Mouse (Mus musculus) retina, embryonic 14.5 days (tissue): ENCODE measurements at regions not wholly inside any gene's neighbourhood (a gene's known extent, or its start where the extent isn't known, plus 50 kb on each side); places are given as distances from the start of the nearest gene placed in this dataset.

Experiments
- DNase-seq: peaks from one replicate; pipeline ENCODE4 v3.0.0-alpha.2; 2015; ENCODE audit warnings: low spot score

GRCm38 (mm10) chr5:29142957-29143356, 52.8 kb upstream of the Rnf32 start:
- no peak for DNase-seq

- DNase-seq, result no peak
Measured at GRCm38 (mm10) chr5:29142502-29142901, 53.3 kb upstream of the Rnf32 start.

GRCm38 (mm10) chr5:29137481-29137880, 58.3 kb upstream of the Rnf32 start:
- no peak for DNase-seq

GRCm38 (mm10) chr5:29132261-29132660, 63.5 kb upstream of the Rnf32 start:
- DNase-seq, result no peak

GRCm38 (mm10) chr5:29131762-29132161, 64.0 kb upstream of the Rnf32 start:
- no peak for DNase-seq

GRCm38 (mm10) chr5:29129724-29130123, 66.1 kb upstream of the Rnf32 start:
- no peak for DNase-seq

- no peak for DNase-seq
Measured at GRCm38 (mm10) chr5:29116942-29117341, 78.8 kb upstream of the Rnf32 start.

GRCm38 (mm10) chr5:29112531-29112930, 83.3 kb upstream of the Rnf32 start:
- no peak for DNase-seq

GRCm38 (mm10) chr5:29107276-29107675, 88.5 kb upstream of the Rnf32 start:
- DNase-seq, result no peak

- DNase-seq, result no peak
Measured at GRCm38 (mm10) chr5:29083288-29083687, 112.5 kb upstream of the Rnf32 start.

- DNase-seq, result no peak
Measured at GRCm38 (mm10) chr5:29054393-29054792, 141.4 kb upstream of the Rnf32 start.

- peak; percentile 27 for DNase-seq
Measured at GRCm38 (mm10) chr5:29036636-29037035, 159.2 kb upstream of the Rnf32 start.

GRCm38 (mm10) chr5:29033462-29033997, 162.3 kb upstream of the Rnf32 start:
- no peak for DNase-seq

GRCm38 (mm10) chr5:29030525-29030924, 165.3 kb upstream of the Rnf32 start:
- no peak for DNase-seq

- no peak for DNase-seq
Measured at GRCm38 (mm10) chr5:29029957-29030356, 165.8 kb upstream of the Rnf32 start.

GRCm38 (mm10) chr5:29025045-29025444, 170.7 kb upstream of the Rnf32 start:
- DNase-seq, result no peak

GRCm38 (mm10) chr5:28992796-28993195, 203.0 kb upstream of the Rnf32 start:
- no peak for DNase-seq

- DNase-seq, result no peak
Measured at GRCm38 (mm10) chr5:28979932-28980331, 215.9 kb upstream of the Rnf32 start.

- DNase-seq, result no peak
Measured at GRCm38 (mm10) chr5:28970404-28970803, 225.4 kb upstream of the Rnf32 start.

GRCm38 (mm10) chr5:28955036-28955435, 240.8 kb upstream of the Rnf32 start:
- DNase-seq, result peak; percentile 57

GRCm38 (mm10) chr5:28947465-28947864, 248.3 kb upstream of the Rnf32 start:
- DNase-seq, result no peak

GRCm38 (mm10) chr5:28943571-28944316, 252.0 kb upstream of the Rnf32 start:
- DNase-seq, result no peak

- DNase-seq, result no peak
Measured at GRCm38 (mm10) chr5:28940972-28941371, 254.8 kb upstream of the Rnf32 start.
